Mouse (Mus musculus): ENCODE results near the gene Sorbs1. TPM values are rescaled to one million over a fixed set of nuclear protein-coding genes. Genes with fewer than 3 reads are reported as not detected.

Gene Sorbs1
- total and polyA plus RNA-seq, 3 experiments = 2.1 to 6.2 (median 3.6) TPM

DNA sequence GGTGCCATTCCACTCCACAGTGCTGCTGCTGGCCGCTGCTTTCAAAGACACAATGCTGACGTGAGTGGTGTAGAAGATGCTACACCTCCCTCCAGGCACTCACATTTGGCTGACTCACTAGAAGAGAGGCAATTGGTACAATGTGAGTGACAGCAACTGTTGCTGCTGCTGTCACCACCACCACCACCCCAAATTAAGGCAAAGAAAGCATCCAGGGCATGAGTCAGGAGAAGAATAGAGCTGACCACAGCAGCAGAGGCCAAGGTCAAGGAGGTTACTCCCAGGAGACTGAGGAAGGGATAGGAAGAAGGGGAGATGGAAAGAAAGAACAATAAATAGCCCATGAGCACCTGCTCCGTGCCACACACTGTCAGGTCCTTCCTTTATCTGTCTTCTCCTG lies 84.4 kb downstream of the Sorbs1 start:
- no peak overlapping the region for H3K9ac ChIP-seq (ENCODE audit: insufficient read depth, low read depth)
- DNase-seq (ENCODE audit: extremely low read depth) = no peak
- dilution Hi-C loops (cut with MboI; ENCODE audit: extremely low pct_ligation_motif_present, extremely low pct_unique_long_range_greater_than_20kb, low sequenced_read_pairs) (no loop called here), in situ Hi-C loops (cut with MboI; ENCODE audit: low pct_ligation_motif_present, low pct_unique_long_range_greater_than_20kb, low sequenced_read_pairs) (no loop called here)
- H3K4me3 ChIP-seq (replicated peaks in 1 of 3; ENCODE audit: low read depth in 2 of 3, low read length in 2 of 3, poor library complexity in 1 of 3) = no peak overlapping the region
- no peaks in the 10 kb centered on the region for H3K36me3 ChIP-seq (replicated peaks in 1 of 2; ENCODE audit: control insufficient read depth in 1 of 2, insufficient read depth in 1 of 2, low read length in 1 of 2)
- H3K27me3 ChIP-seq (replicated peaks) = no peaks in the 10 kb centered on the region
- H3K9me3 ChIP-seq (replicated peaks; ENCODE audit: low read length) = no peaks in the 10 kb centered on the region
- H3K4me2 ChIP-seq (ENCODE audit: insufficient read depth, low read depth, poor library complexity, severe bottlenecking) = no peak overlapping the region
- H3K79me2 ChIP-seq (replicated peaks; ENCODE audit: control insufficient read depth, extremely low read depth, insufficient read depth, poor library complexity, severe bottlenecking) = no peaks in the 10 kb centered on the region
- H3K4me1 ChIP-seq (ENCODE audit: control insufficient read depth in 1 of 2, insufficient read depth in 2 of 2) = peaks cover 0 to 12% of the 10 kb centered on the region in 2 experiments; a peak in 2 of 4 replicates
- H3K27ac ChIP-seq (ENCODE audit: insufficient read depth, low read depth) = no peak overlapping the region
- TF ChIP-seq BHLHE40 (IDR thresholded peaks at IDR 0.05; ENCODE audit: low read depth, low read length) (no peak), TBP (conservative IDR thresholded peaks at IDR 0.05; ENCODE audit: low read depth, low read length) (no peak), NRF1 (IDR thresholded peaks at IDR 0.05; ENCODE audit: low read depth, low read length) (no peak), POLR2AphosphoS2 (IDR thresholded peaks at IDR 0.05; ENCODE audit: low read depth, low read length) (no peak), MAX (IDR thresholded peaks at IDR 0.05; ENCODE audit: low read length) (no peak), TCF12 (IDR thresholded peaks at IDR 0.05; ENCODE audit: low read depth, low read length) (no peak), MXI1 (IDR thresholded peaks at IDR 0.05; ENCODE audit: low read depth, low read length) (no peak), CHD2 (IDR thresholded peaks at IDR 0.05; ENCODE audit: low read length) (no peak), ZMIZ1 (IDR thresholded peaks at IDR 0.05; ENCODE audit: low read depth, low read length) (no peak), ETS1 (conservative IDR thresholded peaks at IDR 0.05; ENCODE audit: low read depth, low read length) (no peak), USF2 (conservative IDR thresholded peaks at IDR 0.05; ENCODE audit: low read depth, low read length) (no peak), E2F4 (IDR thresholded peaks at IDR 0.05; ENCODE audit: insufficient replicate concordance, low read depth, low read length) (no peak)

DNA sequence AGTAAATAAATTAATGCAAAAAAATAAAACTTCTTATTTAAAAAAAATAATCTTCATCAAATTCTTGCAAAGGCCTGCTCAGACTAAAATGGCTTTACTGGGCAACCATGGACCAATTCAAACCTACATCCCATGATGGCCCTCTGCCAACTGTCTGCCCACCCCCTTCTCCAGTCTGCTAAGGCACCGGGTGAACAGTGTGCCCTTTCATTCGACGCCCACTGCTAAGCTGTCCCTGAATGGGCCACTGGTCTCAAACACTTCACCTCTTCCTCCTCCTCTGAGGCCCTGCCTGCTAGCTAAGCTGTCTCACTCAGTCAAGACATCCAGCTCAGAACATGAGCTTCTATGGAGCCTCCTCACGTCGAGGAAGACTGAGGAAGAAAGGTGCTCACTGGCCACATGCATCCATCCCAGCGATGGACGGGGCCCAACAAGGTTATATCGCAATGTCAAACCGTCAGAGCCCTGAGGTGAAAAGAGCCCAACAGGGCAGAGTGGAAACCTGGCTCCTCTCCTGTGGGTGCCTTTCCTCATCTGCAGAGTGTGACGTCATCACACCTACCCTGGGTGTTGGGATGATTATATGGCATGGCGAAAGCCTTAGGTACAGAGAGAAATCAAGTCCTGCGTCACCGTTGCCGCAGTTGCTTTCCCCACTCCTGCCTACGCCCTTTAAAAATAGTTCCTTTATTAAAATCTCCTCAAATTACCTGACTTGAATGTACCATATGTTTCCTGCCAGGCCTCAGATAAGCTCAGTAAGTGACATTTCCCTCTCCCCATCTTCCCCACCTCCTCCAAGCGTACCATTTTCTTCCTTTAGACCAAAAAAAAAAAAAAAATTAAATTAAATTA lies 87.2 kb downstream of the Sorbs1 start:
- Histone ChIP-seq H3K36me3 (replicated peaks in 1 of 2; ENCODE audit: control insufficient read depth in 1 of 2, insufficient read depth in 1 of 2, low read length in 1 of 2) (no peaks in the 10 kb centered on the region), H3K4me1 (ENCODE audit: control insufficient read depth in 1 of 2, insufficient read depth in 2 of 2) (peaks cover 0 to 12% of the 10 kb centered on the region in 2 experiments; a peak in 2 of 4 replicates), H3K4me2 (ENCODE audit: insufficient read depth, low read depth, poor library complexity, severe bottlenecking) (no peak overlapping the region), H3K9me3 (replicated peaks; ENCODE audit: low read length) (no peaks in the 10 kb centered on the region), H3K9ac (ENCODE audit: insufficient read depth, low read depth) (no peak overlapping the region), H3K27me3 (replicated peaks) (no peaks in the 10 kb centered on the region), H3K4me3 (replicated peaks in 1 of 3; ENCODE audit: low read depth in 2 of 3, low read length in 2 of 3, poor library complexity in 1 of 3) (no peak overlapping the region), H3K27ac (ENCODE audit: insufficient read depth, low read depth) (no peak overlapping the region), H3K79me2 (replicated peaks; ENCODE audit: control insufficient read depth, extremely low read depth, insufficient read depth, poor library complexity, severe bottlenecking) (no peaks in the 10 kb centered on the region)
- DNase-seq (ENCODE audit: extremely low read depth) = no peak
- dilution Hi-C loops (cut with MboI; ENCODE audit: extremely low pct_ligation_motif_present, extremely low pct_unique_long_range_greater_than_20kb, low sequenced_read_pairs) (no loop called here), in situ Hi-C loops (cut with MboI; ENCODE audit: low pct_ligation_motif_present, low pct_unique_long_range_greater_than_20kb, low sequenced_read_pairs) (no loop called here)
- TF ChIP-seq NRF1 (IDR thresholded peaks at IDR 0.05; ENCODE audit: low read depth, low read length) (no peak), CHD2 (IDR thresholded peaks at IDR 0.05; ENCODE audit: low read length) (no peak), MAZ (IDR thresholded peaks at IDR 0.05; ENCODE audit: low read depth, low read length) (no peak), POLR2A (IDR thresholded peaks at IDR 0.05; ENCODE audit: low read depth, low read length) (no peak), EP300 (IDR thresholded peaks at IDR 0.05; ENCODE audit: low read length) (no peak), ZKSCAN1 (IDR thresholded peaks at IDR 0.05; ENCODE audit: borderline replicate concordance, low read depth, low read length) (no peak), E2F4 (IDR thresholded peaks at IDR 0.05; ENCODE audit: insufficient replicate concordance, low read depth, low read length) (no peak), TCF12 (IDR thresholded peaks at IDR 0.05; ENCODE audit: low read depth, low read length) (no peak), ELF1 (IDR thresholded peaks at IDR 0.05; ENCODE audit: low read depth, low read length) (no peak), MEF2A (IDR thresholded peaks at IDR 0.05; ENCODE audit: borderline replicate concordance, low read depth, low read length) (no peak), ZMIZ1 (IDR thresholded peaks at IDR 0.05; ENCODE audit: low read depth, low read length) (no peak), ZC3H11A (IDR thresholded peaks at IDR 0.05; ENCODE audit: low read depth, low read length) (no peak), KAT2A (IDR thresholded peaks at IDR 0.05; ENCODE audit: insufficient replicate concordance, low read length) (no peak), JUN (IDR thresholded peaks at IDR 0.05; ENCODE audit: insufficient read depth, low read depth, low read length) (no peak), RAD21 (IDR thresholded peaks at IDR 0.05; ENCODE audit: low read depth, low read length) (no peak), SMC3 (IDR thresholded peaks at IDR 0.05; ENCODE audit: low read depth, low read length) (no peak)

Data from CH12.LX (cell line).